Mouse (Mus musculus) A20 (cell line): ENCODE measurements around the gene Olfr311.
"Not testable (repeated sequence)": the region's sequence is repeated elsewhere in the genome, so short reads cannot be mapped to it uniquely, and the experiment has no call there.

ENCODE experiments used
- DNase-seq: peaks from one replicate; pipeline ENCODE4 v3.0.0-alpha.2; 2011; ENCODE audit warnings: low read depth, low spot score

Gene Olfr311

DNA sequence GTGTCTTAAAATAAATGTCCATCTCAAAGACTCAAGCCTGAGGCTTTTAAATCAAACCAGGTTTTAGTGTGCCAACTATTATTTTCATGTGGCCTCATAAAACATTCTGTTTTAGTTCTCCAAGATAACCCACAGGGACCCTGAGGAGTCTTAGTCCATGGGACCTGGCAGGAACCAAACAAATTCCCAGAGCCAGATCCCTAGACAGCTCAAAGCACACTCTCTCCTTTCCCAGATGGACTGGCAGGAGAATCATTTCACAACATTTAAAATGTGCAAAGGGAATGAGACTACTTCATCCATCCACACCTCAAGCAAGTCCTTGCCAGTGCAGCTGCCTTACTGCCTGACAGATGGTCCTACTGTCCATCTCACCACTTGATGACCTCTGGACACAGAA, at the start of gene Olfr311:
Olfr311 (plus strand) TSS at position 301 of the 400 bp plus-strand sequence.
- not testable (repeated sequence) for DNase-seq

DNA sequence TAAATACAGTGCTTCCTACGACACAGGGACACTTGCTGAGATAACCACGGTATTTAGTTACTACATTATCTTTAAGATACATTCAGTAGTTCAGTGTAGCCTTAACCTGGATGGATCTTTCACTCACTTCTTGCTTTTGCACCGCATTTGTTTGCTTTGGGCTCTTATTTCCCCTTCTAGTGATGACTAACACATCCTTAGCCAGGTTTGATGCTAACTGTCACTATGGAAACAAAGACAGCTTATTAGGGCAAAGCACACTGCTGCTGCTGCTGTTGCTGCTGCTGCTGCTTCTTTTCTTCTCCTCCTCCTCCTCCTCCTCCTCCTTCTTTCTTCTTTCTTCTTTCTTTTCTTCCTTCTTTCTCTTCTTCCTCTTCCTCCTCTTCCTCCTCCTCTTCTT, 49.5 kb upstream of the Olfr311 start:
- DNase-seq = peak; percentile 45

DNA sequence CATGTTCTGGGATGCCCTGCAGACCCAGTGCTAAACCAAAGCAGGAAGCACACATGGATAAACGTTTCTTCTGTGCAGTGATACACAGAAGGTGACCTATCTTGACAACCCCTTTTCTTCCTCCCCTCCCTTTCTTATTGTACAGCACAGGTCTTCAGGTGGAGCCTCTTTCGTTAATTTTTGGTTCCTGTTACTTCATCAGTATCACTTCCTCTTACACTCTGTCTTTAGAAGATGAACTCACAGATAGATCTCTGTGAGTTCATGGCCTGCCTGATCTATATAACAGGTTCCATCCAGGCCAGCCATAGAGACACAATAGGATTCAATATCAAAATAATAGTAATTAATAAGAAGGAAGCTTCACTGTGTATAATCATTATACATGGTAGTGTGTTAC, 49.0 kb upstream of the Olfr311 start:
- DNase-seq = peak; percentile 80

DNA sequence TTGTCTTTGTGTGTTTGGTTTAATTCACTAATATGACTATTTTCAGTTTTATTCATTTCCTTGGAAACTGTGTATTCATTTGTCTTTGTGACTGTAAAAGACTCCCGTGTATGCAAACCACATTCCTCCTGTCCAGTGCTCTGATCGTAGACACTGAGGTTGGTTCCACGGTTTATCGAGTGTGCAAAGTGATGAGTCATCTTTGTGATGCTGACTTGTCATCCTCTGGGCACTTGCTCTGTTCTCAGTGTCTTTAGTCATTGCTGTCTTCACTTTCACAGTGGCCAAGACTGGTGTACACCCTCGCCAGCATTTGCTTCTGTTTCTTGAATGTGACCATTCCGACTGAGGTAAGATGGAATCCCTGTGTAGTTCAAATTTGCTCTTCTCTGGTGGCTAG, 48.4 kb upstream of the Olfr311 start:
- DNase-seq = peak; percentile 52

DNA sequence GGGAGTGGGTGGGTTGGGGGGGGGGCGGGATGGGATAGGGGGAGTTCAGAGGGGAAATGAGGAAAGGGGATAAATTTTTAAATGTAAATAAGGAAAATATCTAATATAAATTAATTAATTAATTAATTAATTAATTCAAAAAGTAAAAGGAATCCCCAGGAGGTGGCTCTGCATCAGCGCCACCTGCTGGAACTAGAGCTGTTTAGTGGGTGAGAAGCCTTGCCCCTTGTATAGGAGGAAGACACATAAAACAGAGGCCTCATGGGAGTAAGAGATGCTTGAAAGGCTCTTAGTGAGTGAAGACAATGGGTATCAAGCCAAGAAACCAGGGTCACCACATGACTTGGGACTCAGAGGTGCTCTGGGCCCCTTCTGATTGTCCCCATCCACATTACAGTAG, 43.2 kb upstream of the Olfr311 start:
- peak; percentile 52 for DNase-seq

DNA sequence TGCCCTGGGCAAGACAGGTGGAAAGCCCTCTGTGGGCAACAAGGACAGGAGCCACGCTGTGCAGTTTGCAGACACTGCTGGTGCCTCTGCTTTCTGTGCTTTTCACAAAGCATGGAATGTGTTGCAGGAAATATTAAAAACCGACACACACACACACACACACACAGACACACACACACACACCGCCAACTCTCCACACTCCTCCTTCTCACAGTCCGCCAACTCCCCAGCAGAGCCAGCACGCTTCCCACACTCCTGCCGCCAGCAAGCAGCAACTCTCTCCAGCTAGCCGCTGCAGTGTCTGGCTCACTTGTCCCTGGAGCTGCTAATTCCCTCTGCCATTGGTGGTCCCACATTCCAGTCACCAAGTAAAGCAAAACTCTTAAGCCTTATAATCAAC, 42.2 kb upstream of the Olfr311 start:
- no peak for DNase-seq

DNA sequence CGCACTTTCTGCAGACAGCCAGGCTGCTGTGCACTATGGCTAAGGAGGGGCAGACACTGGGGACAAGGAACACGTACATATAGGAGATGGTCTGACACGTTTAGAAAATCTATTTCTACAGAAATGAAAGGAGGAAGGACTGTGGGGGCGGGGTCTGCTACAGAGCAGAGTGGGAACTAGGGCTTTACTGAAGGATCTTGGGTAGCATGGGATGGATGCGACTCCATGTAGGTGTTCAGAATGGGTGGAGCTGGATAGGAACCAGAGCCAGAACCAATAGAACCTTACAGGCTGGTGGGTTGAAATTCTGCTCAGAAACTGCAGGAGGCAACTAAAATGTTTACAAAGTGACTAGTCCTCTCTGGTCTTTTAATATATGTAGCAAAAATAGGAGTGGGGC, 39.3 kb upstream of the Olfr311 start:
- DNase-seq = no peak

DNA sequence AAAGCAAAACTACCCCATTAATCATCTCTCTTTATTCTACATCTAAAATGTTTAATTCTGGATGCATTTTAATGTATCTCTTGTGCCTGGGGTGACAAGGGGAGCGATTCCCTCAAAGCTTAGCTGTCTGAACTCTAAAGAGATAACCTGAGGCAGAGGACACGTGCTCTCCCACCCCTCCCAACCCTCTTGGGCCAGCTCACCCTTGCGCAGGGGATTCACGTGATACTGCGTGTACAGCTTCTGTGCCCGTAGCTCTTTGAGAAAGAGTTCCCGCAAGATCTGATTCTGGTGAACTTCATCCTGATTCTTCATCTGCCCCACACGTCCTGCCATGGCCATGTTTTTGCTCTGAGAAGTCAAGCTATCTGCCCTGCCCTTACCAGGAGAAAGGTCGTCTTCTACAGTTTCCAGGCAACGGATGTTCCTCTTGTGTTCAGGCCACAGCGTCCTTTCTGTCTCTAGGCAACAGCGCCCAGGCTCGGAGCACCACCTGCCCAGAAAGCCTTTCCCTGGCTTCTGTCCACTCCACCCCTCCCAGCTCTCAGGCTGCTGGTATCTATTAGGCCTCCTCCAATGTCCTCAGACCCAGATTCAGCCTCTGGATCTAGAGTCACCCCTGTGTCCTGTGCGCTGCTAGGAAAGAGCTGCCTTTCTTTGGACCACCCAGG, 37.4 kb upstream of the Olfr311 start, which contains the start of gene Fam183b:
Fam183b (minus strand) TSS at position 403 of the 671 bp plus-strand sequence.
- peak; percentile 25 for DNase-seq

DNA sequence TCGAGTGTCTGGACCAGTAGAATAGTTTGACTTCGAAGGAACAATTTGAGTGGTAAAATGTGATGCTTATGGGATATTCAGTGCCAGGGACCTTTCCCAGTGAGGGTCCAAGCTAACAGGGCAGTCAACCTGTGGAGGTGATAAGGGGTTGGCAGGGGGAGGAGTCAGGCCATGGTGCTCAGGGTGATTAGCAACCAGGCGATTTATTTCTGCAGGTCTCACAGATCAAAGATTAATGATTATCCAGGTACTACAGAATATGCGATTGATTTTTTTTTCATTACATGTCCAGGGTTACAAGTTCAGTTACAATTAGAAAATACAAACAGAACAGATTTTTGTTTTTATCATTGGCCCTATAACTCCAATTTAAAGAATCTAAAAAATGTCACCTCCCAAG, 35.2 kb upstream of the Olfr311 start:
- DNase-seq = no peak

DNA sequence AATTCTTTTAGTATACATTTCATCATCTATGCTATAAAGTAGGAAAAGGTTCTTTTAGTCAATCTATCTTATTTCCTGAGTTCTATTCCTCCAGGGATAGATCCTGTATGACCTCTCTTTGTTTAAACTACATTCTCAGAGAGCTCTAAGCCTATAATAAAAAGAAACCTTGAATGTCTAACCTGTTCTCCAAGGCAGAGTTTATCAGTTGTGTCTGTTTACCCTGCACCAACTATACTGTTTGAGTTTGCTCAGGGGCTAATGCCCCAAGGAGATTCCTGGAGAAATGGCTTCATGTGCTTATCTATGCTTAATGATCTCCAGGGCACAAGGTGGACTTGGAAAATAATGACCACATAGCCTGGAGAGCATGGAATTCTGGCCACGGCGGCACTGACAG, 34.7 kb upstream of the Olfr311 start:
- no peak for DNase-seq

DNA sequence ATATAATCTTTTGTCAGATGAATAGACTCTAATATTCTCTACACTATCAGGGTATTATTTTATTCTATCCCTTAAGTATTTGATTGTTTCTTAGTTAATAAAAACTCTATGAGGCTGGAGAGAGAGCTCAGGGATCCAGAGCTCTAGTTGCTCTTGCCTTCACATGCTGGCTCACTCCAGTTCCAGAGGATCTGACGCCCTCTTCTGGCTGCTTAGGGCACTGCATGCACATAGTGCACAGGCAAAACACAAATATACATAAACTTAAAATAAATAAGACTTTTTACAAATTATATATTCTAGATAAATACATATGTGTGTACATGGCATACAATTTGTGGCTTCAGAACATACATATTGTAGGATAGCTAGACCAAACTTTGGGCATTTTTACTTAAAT, 27.1 kb upstream of the Olfr311 start:
- DNase-seq = peak; percentile 37

DNA sequence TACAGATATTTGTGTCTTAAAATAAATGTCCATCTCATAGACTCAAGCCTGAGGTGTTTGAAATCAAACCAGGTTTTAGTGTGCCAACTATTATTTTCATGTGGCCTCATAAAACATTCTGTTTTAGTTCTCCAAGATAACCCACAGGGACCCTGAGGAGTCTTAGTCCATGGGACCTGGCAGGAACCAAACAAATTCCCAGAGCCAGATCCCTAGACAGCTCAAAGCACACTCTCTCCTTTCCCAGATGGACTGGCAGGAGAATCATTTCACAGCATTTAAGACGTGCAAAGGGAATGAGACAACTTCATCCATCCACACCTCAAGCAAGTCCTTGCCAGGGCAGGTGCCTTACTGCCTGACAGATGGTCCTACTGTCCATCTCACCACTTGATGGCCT, 24.4 kb upstream of the Olfr311 start, which contains the start of gene Olfr313:
Olfr313 (plus strand) TSS at position 301 of the 400 bp plus-strand sequence.
- not testable (repeated sequence) for DNase-seq

DNA sequence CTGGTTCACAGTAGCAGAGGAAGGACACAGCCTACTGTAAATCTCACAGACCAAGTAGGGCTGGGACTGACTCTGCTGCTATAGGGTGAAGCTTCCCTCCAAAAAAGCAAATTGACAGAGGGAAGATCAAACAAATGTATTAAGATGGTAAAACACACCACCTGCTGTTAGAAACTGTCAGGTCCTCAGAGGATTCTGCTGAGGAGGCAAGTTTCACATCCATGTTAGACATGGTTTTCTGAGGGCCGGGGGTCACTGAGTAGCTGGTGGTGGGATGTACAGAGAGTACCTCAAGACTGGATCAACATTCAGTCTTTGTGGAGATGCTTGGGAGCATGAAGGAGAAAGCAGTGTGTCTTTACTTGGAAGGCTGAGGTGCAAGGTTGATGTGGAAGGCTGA, 23.4 kb upstream of the Olfr311 start:
- DNase-seq = peak; percentile 12

DNA sequence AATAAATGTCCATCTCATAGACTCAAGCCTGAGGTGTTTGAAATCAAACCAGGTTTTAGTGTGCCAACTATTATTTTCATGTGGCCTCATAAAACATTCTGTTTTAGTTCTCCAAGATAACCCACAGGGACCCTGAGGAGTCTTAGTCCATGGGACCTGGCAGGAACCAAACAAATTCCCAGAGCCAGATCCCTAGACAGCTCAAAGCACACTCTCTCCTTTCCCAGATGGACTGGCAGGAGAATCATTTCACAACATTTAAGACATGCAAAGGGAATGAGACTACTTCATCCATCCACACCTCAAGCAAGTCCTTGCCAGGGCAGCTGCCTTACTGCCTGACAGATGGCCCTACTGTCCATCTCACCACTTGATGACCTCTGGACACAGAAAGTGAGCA, 10.1 kb upstream of the Olfr311 start, which contains the start of gene Olfr312:
Olfr312 (plus strand) TSS at position 301 of the 400 bp plus-strand sequence.
- not testable (repeated sequence) for DNase-seq

DNA sequence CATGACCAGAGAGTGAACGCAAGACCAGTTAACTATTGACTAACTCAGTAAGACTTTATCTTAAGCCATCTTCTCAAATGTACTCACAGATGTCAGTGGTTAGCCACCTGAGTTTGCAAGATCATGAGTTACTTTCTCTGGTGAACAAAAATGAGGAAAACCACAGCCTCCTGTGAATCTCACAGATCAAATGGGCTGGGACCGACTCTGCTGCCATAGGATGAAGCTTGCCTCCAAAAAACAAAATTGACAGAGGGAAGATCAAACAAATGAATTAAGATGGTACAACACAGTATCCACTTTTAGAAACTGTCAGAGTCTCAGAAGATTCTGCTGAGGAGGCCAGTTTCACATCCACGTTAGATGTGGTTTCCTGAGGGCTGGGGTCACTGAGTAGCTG, 9.3 kb upstream of the Olfr311 start:
- no peak for DNase-seq

DNA sequence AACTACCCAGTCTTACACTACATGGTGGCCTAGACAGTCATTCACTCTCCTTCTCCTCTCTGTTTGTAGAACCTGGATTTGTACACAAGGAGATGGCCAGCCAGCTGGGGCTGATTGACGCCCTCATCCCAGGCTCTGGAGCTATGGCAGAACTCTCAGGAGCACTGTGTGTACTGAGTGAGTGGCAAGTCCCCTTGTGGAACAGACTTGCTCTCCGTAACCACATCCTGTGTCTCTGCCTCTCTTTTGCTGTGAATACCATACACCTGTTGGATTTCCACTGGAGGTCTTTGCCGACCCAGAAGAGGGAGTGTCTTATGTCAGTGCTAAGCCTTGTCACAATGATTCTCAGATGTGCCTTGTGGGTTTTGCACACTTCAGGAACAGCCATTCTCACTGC, 6.5 kb upstream of the Olfr311 start:
- DNase-seq = not testable (repeated sequence)

DNA sequence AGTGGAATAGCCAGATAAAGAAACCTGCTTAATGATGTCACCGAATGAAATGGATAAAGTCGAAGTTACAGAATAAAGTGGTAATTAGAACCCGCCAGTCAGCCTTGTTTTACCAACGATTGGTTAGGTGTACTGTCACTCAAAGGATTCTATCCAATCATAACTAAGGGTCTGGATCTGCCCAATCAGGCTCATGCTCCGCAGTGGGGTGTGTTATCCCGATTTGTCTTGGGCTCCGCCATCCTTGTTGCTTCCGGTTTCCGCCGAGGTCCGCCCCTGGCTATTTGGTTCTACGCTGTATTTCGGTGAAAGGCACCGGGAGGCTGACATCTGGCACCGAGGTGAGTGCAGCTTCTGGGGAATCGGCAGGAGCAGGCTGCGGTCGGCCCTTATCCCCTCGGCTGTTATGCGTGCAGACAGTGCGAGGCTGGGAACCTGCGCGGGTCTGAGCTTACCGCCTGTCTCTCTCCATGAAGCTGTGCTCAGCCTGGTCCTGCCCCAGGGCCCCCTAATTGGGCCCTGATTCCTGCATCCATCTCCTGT, 7.9 kb downstream of the Olfr311 start, which contains the start of gene Gm12258:
Gm12258 (plus strand) TSS at position 240 of the 543 bp plus-strand sequence.
- peak; percentile 98 for DNase-seq

DNA sequence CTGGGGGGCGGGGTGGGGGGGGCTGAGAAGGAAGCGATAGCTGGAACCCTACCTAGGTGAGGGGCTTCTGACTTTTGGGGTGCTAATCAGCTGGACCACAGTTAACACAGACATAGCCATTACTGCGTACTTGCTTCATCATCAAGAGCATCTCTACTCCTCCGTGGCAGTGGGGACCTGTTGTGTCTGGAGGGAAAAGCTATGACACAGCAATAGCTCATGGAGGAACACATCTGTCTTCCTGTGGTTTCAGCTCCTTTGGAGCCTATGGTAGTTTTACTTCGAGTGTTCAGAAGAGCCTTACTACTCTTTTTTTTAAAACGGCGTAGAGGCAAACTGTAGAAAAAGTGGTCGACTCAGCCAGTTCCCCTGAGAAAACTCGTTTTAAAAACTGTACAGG, 8.6 kb downstream of the Olfr311 start:
- DNase-seq = no peak

DNA sequence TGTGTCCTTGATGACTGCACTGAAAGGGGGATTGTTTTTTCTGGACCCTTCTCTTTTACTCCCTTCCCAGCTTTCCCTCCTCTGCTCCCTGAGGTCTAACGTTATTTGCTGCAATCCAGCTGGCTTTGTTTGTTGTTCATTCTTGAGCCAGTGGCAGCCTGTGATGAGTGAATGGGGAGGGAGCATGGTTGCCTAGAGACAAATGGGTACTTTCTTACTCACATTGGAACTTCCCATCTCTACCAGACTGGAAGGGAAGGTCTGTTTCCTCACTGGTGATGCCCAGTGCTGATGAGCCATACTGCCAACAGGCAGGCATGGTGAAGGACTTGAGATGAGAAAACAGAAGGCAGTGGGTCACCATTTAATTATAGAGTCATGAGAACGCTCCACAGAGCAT, 10.7 kb downstream of the Olfr311 start:
- DNase-seq = no peak

DNA sequence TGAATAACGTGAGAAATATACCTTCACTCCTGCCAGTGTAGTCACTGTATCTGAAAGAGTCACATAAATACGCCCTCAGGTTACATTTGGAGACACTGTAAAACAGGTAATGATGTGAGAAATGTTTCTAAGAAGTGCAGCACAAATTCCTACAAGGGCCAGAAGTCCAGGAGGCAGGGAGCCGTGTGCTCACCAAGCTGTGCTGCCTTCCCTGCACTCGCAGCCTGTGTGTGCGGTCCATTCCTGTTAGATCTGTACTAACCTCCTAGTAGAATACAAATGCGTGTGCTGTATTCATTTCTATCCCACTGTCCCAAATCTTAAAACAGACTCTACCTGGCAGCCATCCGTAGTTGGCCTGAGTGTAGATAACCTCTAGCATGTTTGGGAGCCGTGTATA, 21.7 kb downstream of the Olfr311 start:
- DNase-seq = no peak

DNA sequence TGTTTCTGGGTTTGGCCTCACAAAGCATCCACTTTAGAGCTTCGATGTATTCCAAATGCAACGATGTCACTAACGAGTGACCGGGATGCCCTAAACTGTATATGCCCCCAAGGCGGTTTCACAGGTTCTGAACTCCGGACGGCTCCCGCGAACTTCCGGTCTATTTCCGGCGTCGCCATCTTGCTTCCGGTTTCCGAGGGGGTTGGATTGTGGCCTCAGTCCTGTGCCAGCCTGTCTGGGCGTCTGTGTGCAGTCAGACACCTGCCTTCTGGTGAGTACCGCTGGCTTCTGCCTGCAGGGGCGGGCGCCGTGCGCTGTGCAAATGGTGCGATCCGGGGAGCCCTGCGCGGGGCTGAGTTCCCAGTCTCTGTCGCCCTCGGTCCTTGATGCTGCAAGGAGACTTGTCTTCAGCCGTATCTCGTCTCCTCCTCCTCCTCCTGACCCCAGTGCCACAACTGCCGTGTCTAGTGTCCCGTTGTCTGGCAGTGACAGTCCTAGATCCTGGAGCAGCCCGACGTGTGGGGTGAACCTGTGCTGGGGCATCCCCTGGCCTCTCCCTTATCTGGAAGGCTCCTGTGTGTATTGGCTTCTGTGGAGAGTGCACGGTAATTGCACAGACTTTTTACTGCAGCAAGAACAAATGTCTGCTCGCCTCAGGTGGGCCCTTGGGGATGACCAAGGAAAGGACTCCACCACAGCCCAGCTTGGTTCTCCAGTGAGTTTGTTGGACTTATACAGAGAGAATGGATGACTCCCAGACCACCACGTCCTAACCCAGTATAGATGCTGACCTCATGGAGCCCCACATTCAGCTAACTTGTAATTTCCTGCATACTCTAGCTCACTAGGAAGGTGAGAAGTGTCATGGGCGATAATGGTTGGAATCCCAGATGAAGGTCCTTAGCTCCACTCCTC, 28.2 kb downstream of the Olfr311 start, which contains the start of gene 2810021J22Rik:
2810021J22Rik (plus strand) TSS at position 178 of the 915 bp plus-strand sequence.
- DNase-seq = peak; percentile 92

DNA sequence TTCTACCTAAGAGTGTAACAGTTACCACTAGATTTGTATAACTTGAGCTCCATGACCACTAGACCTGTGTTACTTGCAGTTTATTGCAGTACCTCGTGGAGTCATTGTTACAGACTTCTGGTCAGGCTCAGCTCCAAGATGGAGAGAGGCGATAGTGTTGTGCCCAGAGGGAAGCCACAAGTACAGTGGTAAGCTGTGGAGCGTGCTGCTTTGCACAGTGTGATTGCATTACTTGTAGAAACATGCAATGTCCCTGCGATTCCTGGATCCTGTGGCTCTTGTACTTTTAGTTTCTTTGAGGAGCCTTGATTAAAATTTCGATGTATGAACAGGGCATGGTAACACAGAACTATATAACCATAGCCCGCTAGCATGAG, 28.9 kb downstream of the Olfr311 start:
- DNase-seq = no peak
